Mouse (Mus musculus) liver, postnatal 0 days (tissue): ENCODE measurements around the gene Arf3.

Experiments
- CTCF ChIP-seq: sonication (generic); IDR thresholded peaks from 2 replicates; pipeline ENCODE4 v1.5.1; 2016; ENCODE audit warnings: antibody characterized with exemption, low read depth
- EP300 ChIP-seq: IDR thresholded peaks from 2 replicates; pipeline ENCODE4 v1.6.1; 2016; ENCODE audit warnings: antibody characterized with exemption, low read depth, mild to moderate bottlenecking

DNA sequence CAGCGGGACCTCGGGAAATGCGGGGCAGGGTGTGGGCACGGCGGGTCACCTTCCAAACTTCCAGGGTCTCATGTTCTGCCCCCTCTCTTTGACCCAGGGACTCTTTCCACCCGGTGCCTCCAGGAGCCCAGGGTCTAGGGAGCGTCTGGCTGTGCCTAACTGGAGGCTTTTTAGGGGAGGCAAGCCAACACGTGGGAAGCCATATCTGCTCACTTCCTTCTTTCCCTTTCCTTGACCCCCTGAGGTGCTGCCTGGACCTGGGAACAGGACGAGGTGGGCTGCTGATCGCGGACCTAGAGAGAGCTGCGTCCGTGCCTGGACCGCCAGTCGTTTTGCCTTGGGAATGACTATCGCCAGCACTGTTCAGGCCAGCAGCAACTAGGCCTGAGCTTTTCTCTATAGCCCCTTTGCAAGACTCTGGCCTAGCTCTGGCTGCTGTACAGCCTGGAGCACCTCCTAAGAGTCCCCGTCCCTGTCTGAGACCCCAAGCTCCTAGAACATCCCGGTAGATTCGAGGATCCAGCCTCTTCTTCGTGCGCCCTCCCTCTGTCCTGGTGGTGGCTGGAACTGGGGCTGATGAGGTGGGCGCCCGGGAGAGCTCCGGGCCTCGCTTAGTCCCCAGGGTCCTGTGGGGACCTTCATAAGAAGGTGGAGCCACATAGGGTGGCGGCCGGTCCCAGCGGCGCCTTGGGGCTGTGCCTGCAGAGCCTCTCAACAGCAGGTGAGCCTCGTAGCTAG lies 43.2 kb upstream of the Arf3 start:
- no peak for TF ChIP-seq CTCF
- TF ChIP-seq EP300 = no peak
